ENCODE assay signal across 10 mouse cellular contexts in the genomic region with DNA sequence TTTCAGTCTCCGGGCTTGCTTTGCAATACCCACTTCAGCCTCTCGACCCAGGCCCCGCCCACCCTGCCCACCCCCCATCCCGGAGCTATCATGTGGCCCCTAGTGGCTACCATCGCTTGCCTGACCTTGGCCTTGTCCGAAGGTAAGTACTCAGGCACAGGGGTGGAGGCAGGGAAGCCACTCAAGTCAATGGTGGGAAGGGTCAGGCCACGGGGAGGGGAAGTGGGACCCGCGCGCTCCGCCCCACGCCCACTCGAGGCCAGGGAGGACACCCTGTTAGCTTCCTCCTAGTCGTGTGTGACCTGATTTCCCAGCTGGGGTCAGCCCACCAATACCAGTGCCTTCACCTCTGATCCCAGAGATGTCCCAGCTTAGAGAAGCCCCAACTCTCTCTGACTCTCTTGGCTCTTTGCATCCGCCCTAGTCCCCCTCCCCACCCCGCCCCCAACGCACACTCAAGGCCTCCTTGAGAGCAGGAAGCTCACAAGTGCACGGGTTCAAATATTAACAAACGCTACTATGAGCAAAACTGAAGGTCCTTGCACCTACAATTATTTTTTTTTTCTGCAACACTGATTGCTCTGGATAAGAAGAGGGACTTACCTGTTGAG. TPM values are rescaled to one million over a fixed set of nuclear protein-coding genes. Genes with fewer than 3 reads are reported as not detected.
DNase-seq lines count a peak whose midpoint lies in the region; ATAC-seq and TF ChIP-seq lines count a peak whose summit lies in the region.
"Had no signal": no experiment of that assay in that cellular context is flagged by ENCODE, and none has a peak within 500 bp of the region (broad histone marks: within the 10 kb centered on the region; RNA-seq: fewer than 3 reads in every experiment).

No protein-coding gene starts in this region.

- peak overlapping the region; percentile 25 for H3K4me2 ChIP-seq in kidney, postnatal 0 days (ENCODE audit: low read length)
- H3K4me2 ChIP-seq in embryonic facial prominence, embryonic 14.5 days (ENCODE audit: low read depth, low read length) = peak overlapping the region; percentile 40
- 0 out of 2 replicates have a peak overlapping the region, but pooled peaks have one; percentile 16 for H3K4me2 ChIP-seq in stomach, embryonic 14.5 days (replicated peaks; ENCODE audit: low read depth, low read length)

- H3K9me3 ChIP-seq in kidney, postnatal 0 days (replicated peaks; ENCODE audit: low read length) = no peaks in the 10 kb centered on the region
- no peaks in the 10 kb centered on the region for H3K9me3 ChIP-seq in embryonic facial prominence, embryonic 14.5 days (ENCODE audit: control insufficient read depth, low read length)
- no peaks in the 10 kb centered on the region for H3K9me3 ChIP-seq in stomach, embryonic 14.5 days (ENCODE audit: control insufficient read depth, low read depth, low read length)

- H3K27ac ChIP-seq in kidney, postnatal 0 days = no peak overlapping the region
- H3K27ac ChIP-seq in embryonic facial prominence, embryonic 14.5 days (replicated peaks; ENCODE audit: low read depth, low read length) = no peak overlapping the region
- H3K27ac ChIP-seq in stomach, embryonic 14.5 days (ENCODE audit: low read length) = no peak overlapping the region

- no peak overlapping the region for H3K9ac ChIP-seq in kidney, postnatal 0 days (ENCODE audit: low read depth, low read length)
- H3K9ac ChIP-seq in embryonic facial prominence, embryonic 14.5 days (ENCODE audit: low read depth, low read length) = no peak overlapping the region
- no peak overlapping the region for H3K9ac ChIP-seq in stomach, embryonic 14.5 days (replicated peaks; ENCODE audit: low read depth, low read length)

- WGBS in kidney, postnatal 0 days = 14% methylated on average over 19 of the region's 19 CpGs
- WGBS in embryonic facial prominence, embryonic 14.5 days = 6% methylated on average over 18 of the region's 19 CpGs
- WGBS in stomach, embryonic 14.5 days = 10% methylated on average over 19 of the region's 19 CpGs

- H3K4me1 ChIP-seq in kidney, postnatal 0 days (replicated peaks; ENCODE audit: insufficient read depth, low read length) = 0 out of 2 replicates have a peak, but pooled peaks cover 3% of the 10 kb centered on the region
- H3K4me1 ChIP-seq in embryonic facial prominence, embryonic 14.5 days (ENCODE audit: control insufficient read depth, insufficient read depth, low read length) = 0 out of 2 replicates have a peak, but pooled peaks cover 6% of the 10 kb centered on the region
- H3K4me1 ChIP-seq in stomach, embryonic 14.5 days (ENCODE audit: control insufficient read depth, insufficient read depth, low read length) = peaks cover 6% of the 10 kb centered on the region; the same call in 1 of the 2 replicates

- no peak overlapping the region for H3K4me3 ChIP-seq in kidney, postnatal 0 days (replicated peaks; ENCODE audit: low read depth, low read length)
- 0 out of 2 replicates have a peak overlapping the region, but pooled peaks have one; percentile 8 for H3K4me3 ChIP-seq in embryonic facial prominence, embryonic 14.5 days (ENCODE audit: low read depth, low read length)
- H3K4me3 ChIP-seq in stomach, embryonic 14.5 days (ENCODE audit: low read depth, low read length) = no peak overlapping the region

- H3K36me3 ChIP-seq in kidney, postnatal 0 days (ENCODE audit: insufficient read depth, low read length) = no peaks in the 10 kb centered on the region
- no peaks in the 10 kb centered on the region for H3K36me3 ChIP-seq in embryonic facial prominence, embryonic 14.5 days (ENCODE audit: control insufficient read depth, insufficient read depth, low read length)
- H3K36me3 ChIP-seq in stomach, embryonic 14.5 days (ENCODE audit: control insufficient read depth, insufficient read depth, low read length) = no peaks in the 10 kb centered on the region

- ATAC-seq in kidney, postnatal 0 days (replicated peaks; ENCODE audit: low FRiP score, low read depth) = peak; percentile 17
- ATAC-seq in embryonic facial prominence, embryonic 14.5 days (ENCODE audit: low read depth) = no peak
- ATAC-seq in stomach, embryonic 14.5 days (ENCODE audit: insufficient number of reproducible peaks, insufficient read depth, low FRiP score, low read depth) = no peak
- ATAC-seq in inflammation-experienced regulatory T-cells, adult 6 months = no peak

- TF ChIP-seq CTCF in kidney, postnatal 0 days (IDR thresholded peaks at IDR 0.05; ENCODE audit: low read depth) = no peak

- H3K27me3 ChIP-seq in kidney, postnatal 0 days (ENCODE audit: insufficient read depth, low read length) = no peaks in the 10 kb centered on the region
- no peaks in the 10 kb centered on the region for H3K27me3 ChIP-seq in embryonic facial prominence, embryonic 14.5 days (replicated peaks; ENCODE audit: control insufficient read depth, insufficient read depth, low read length)
- H3K27me3 ChIP-seq in stomach, embryonic 14.5 days (ENCODE audit: control insufficient read depth, insufficient read depth, low read length) = 0 out of 2 replicates have a peak, but pooled peaks cover 5% of the 10 kb centered on the region

- intact Hi-C loops in gastrocnemius, postnatal 36 days (cut with DNase I) = no loop called here

- DNase-seq in kidney, postnatal 0 days (ENCODE audit: low spot score) = no peak
- DNase-seq in kidney, adult 9 months = no peak
- no peak for DNase-seq in embryonic facial prominence, embryonic 14.5 days (ENCODE audit: low spot score)
- DNase-seq in lung, adult 18-20 months = peak; percentile 62 to 69
- DNase-seq in gastrocnemius, postnatal 36 days = no peak
- DNase-seq: heart, postnatal 36 days; right cerebral cortex, postnatal 14 days had no signal

RNA-seq across cellular contexts. Expression of a gene that starts 1.5 kb away (rescaled TPM):
- polyA plus RNA-seq in kidney, postnatal 0 days (2015; fragmentation: Nextera tagmentation; extraction: Ambion mirVana) = 0.14 and 0.17 TPM in 2 replicates
- 1.8 and 3.0 TPM in 2 replicates for polyA plus RNA-seq in embryonic facial prominence, embryonic 14.5 days (2014; fragmentation: Nextera tagmentation; extraction: Ambion mirVana)
- polyA plus RNA-seq in stomach, embryonic 14.5 days (2014; fragmentation: Nextera tagmentation; extraction: Ambion mirVana) = 1.6 and 1.8 TPM in 2 replicates
- not detected for total RNA-seq in gastrocnemius, postnatal 36 days (2021)
- polyA plus RNA-seq in inflammation-experienced regulatory T-cells, adult 6 months (2017; shearing (Covaris generic)) = under 1 TPM in 1 of 3 experiments, not detected in 2; 0.38 TPM
- total RNA-seq: heart, postnatal 36 days; left cerebral cortex, adult 8-10 months had no signal

RNA-seq across cellular contexts. Expression of a gene that starts 23.6 kb away (rescaled TPM):
- not detected in 2 replicates for polyA plus RNA-seq in kidney, postnatal 0 days (2015; fragmentation: Nextera tagmentation; extraction: Ambion mirVana)
- 0.22 TPM in 1 of 2 replicates, not detected in the other for polyA plus RNA-seq in embryonic facial prominence, embryonic 14.5 days (2014; fragmentation: Nextera tagmentation; extraction: Ambion mirVana)
- 0.32 TPM in 1 of 2 replicates, not detected in the other for polyA plus RNA-seq in stomach, embryonic 14.5 days (2014; fragmentation: Nextera tagmentation; extraction: Ambion mirVana)
- not detected for total RNA-seq in gastrocnemius, postnatal 36 days (2021)
- polyA plus RNA-seq in inflammation-experienced regulatory T-cells, adult 6 months (2017; shearing (Covaris generic)) = not detected
- total RNA-seq: left cerebral cortex, adult 8-10 months had no signal

RNA-seq across cellular contexts. Expression of a gene that starts 42.0 kb away (rescaled TPM):
- 12.5 and 13.5 TPM in 2 replicates for polyA plus RNA-seq in kidney, postnatal 0 days (2015; fragmentation: Nextera tagmentation; extraction: Ambion mirVana)
- polyA plus RNA-seq in embryonic facial prominence, embryonic 14.5 days (2014; fragmentation: Nextera tagmentation; extraction: Ambion mirVana) = 10.5 and 12.2 TPM in 2 replicates
- 11.0 TPM in 2 replicates for polyA plus RNA-seq in stomach, embryonic 14.5 days (2014; fragmentation: Nextera tagmentation; extraction: Ambion mirVana)
- 1 to 10 TPM; 2.3 TPM for total RNA-seq in gastrocnemius, postnatal 36 days (2021)
- polyA plus RNA-seq in inflammation-experienced regulatory T-cells, adult 6 months (2017; shearing (Covaris generic)) = 1 to 10 TPM; 1.1 to 2.0 (median 1.3) TPM

RNA-seq across cellular contexts. Expression of a gene that starts 53.9 kb away (rescaled TPM):
- polyA plus RNA-seq in kidney, postnatal 0 days (2015; fragmentation: Nextera tagmentation; extraction: Ambion mirVana) = 0.59 and 0.68 TPM in 2 replicates
- 0.68 and 0.88 TPM in 2 replicates for polyA plus RNA-seq in embryonic facial prominence, embryonic 14.5 days (2014; fragmentation: Nextera tagmentation; extraction: Ambion mirVana)
- 0.80 and 0.95 TPM in 2 replicates for polyA plus RNA-seq in stomach, embryonic 14.5 days (2014; fragmentation: Nextera tagmentation; extraction: Ambion mirVana)
- total RNA-seq in gastrocnemius, postnatal 36 days (2021) = under 1 TPM; 0.13 to 0.89 TPM
- polyA plus RNA-seq in inflammation-experienced regulatory T-cells, adult 6 months (2017; shearing (Covaris generic)) = under 1 TPM; 0.45 to 0.78 (median 0.51) TPM

RNA-seq across cellular contexts. Expression of a gene that starts 54.9 kb away (rescaled TPM):
- not detected in 2 replicates for polyA plus RNA-seq in kidney, postnatal 0 days (2015; fragmentation: Nextera tagmentation; extraction: Ambion mirVana)
- 0.37 and 0.65 TPM in 2 replicates for polyA plus RNA-seq in embryonic facial prominence, embryonic 14.5 days (2014; fragmentation: Nextera tagmentation; extraction: Ambion mirVana)
- polyA plus RNA-seq in stomach, embryonic 14.5 days (2014; fragmentation: Nextera tagmentation; extraction: Ambion mirVana) = 0.27 TPM in 1 of 2 replicates, not detected in the other
- not detected for total RNA-seq in gastrocnemius, postnatal 36 days (2021)
- polyA plus RNA-seq in inflammation-experienced regulatory T-cells, adult 6 months (2017; shearing (Covaris generic)) = not detected
- total RNA-seq: heart, postnatal 36 days; left cerebral cortex, adult 8-10 months had no signal

Comparison
In these comparisons a context has a peak if more than half of its experiments do, and no peak if none do; other contexts are left out.
1. DNase-seq: peak in lung, adult 18-20 months (2 of 2); none in kidney, postnatal 0 days (single experiment), kidney, adult 9 months (single experiment), embryonic facial prominence, embryonic 14.5 days (single experiment) and gastrocnemius, postnatal 36 days (0 of 2).
2. Peak in every context shown above with its lines, with median percentiles within 50 percentile points of each other: H3K4me2 ChIP-seq.